Mouse (Mus musculus): ENCODE measurements around the gene Zfp704. TPM values are rescaled to one million over a fixed set of nuclear protein-coding genes. Genes with fewer than 3 reads are reported as not detected.

Zfp704 gene
- 8.1 and 9.2 TPM in 2 replicates for polyA plus RNA-seq (2014; fragmentation: Nextera tagmentation; extraction: Ambion mirVana)

DNA sequence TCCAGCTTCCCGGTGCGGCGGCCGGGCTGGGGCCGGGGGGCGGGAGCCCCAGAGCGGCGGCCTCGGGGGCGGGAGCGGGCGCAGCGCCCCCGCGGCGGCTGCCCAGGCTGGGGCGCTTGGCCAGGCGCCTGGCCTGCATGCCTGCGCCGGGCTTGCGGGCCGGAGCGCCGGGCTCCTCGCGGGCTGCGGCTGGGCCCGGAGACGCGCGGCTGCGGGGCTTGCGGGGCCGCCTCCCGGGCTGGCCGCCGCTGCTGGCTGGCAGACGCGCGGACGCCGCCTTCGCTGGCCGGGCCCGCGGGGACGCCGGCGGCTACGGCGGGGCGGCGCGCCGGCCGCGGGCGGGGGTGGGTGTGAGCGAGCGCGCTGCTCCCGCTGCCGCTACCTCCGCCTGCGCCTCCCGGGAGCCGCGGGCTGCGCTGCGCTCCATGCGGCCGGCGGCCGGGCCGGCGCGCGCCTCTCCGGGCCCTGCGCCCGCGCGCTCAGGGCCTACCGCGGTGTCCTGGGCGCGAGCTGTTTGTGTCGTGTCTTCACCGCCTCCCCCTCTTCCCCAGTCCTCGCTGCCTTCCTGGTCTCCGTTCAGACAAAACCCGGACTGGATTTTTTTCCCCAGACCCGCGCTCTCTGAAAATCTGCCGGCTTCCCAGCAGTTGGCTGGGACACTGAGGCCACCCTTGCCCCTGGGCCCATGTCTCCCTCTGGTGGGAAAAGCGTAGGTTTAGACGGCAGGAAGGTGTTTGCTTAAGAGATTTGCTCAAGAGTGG lies at the start of gene Zfp704:
TSS of gene Zfp704 (minus strand) at position 505 of the 761 bp plus-strand sequence.
- H3K9me3 ChIP-seq (ENCODE audit: control insufficient read depth, low read length), result no peaks in the 10 kb centered on the region
- H3K4me3 ChIP-seq (ENCODE audit: control insufficient read depth in 1 of 2, insufficient read depth in 1 of 2, low read depth in 1 of 2, low read length in 2 of 2), result peak within 1 kb of the TSS; percentile 92 to 99
- H3K27ac ChIP-seq (replicated peaks in 1 of 2; ENCODE audit: control insufficient read depth in 1 of 2, insufficient read depth in 1 of 2, low read depth in 2 of 2, low read length in 2 of 2), result peak within 1 kb of the TSS; percentile 90 to 97
- H3K9ac ChIP-seq (ENCODE audit: low read length), result peak within 1 kb of the TSS; percentile 94
- H3K4me1 ChIP-seq (ENCODE audit: control insufficient read depth in 2 of 2, insufficient read depth in 2 of 2, low read length in 2 of 2), result peaks cover 4 to 21% of the 10 kb centered on the region in 2 experiments
- H3K36me3 ChIP-seq (ENCODE audit: control insufficient read depth, insufficient read depth, low read length), result no peaks in the 10 kb centered on the region
- H3K4me2 ChIP-seq (ENCODE audit: low read length), result peak within 1 kb of the TSS; percentile 69
- no peaks in the 10 kb centered on the region for H3K27me3 ChIP-seq (ENCODE audit: control insufficient read depth, insufficient read depth, low read length)
- WGBS, result under 1% methylated on average over 75 of the region's 97 CpGs
- ATAC-seq (ENCODE audit: insufficient number of reproducible peaks, insufficient read depth, low FRiP score, low read depth), result peak; percentile 88

DNA sequence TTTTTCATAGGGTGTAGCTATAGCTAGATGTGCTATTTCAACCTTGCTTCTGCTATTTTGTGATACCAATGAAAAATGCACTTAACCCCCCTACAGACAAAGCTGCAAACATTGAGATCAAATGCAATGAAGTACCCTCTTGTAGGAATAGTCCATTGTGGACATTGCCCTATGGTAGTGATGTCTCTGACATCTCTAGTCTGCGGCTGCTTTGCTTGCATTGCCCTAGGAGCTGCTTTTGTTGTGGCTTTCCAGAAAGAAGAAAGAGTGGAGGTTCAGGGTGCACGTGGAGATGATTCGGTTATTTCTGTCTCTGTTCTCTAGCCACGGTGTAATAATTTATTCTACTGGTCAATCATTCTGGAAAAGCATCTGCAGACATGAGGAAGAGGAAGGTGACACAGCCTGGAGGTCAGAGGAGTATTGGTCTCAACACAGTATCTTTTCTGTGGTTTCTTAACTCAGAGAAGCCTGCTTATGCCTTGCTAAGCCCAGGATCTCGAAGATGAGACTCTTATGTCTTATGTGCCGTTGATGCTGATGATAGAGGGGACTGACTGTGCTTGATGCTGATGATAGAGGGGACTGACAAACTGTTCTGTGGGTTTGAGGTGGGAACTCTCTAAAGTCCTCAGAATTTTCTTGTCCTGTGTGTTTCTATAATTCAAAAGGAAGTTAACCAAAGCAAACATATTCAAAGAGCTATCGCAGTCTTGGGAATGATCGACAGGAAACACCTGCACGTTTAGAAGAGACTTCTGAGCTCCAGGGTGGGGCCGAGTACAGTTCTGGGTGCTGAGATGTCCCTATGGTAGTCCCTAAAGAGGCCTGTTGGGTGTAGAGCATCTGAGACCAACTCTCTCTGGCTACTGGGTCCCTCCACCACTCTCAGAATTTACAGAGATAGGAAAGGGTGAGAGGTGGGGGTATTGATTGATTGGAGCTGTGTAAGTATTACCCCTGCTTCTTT lies 23.4 kb upstream of the Zfp704 start:
- H3K27me3 ChIP-seq (ENCODE audit: control insufficient read depth, insufficient read depth, low read length), result no peaks in the 10 kb centered on the region; the same call in 1 of the 2 replicates
- no peak overlapping the region for H3K4me2 ChIP-seq (ENCODE audit: low read length)
- no peaks in the 10 kb centered on the region for H3K36me3 ChIP-seq (ENCODE audit: control insufficient read depth, insufficient read depth, low read length)
- H3K27ac ChIP-seq (replicated peaks in 1 of 2; ENCODE audit: control insufficient read depth in 1 of 2, insufficient read depth in 1 of 2, low read depth in 2 of 2, low read length in 2 of 2), result no peak overlapping the region
- ATAC-seq (ENCODE audit: insufficient number of reproducible peaks, insufficient read depth, low FRiP score, low read depth), result no peak
- H3K4me3 ChIP-seq (ENCODE audit: control insufficient read depth in 1 of 2, insufficient read depth in 1 of 2, low read depth in 1 of 2, low read length in 2 of 2), result no peak overlapping the region
- H3K9me3 ChIP-seq (ENCODE audit: control insufficient read depth, low read length), result no peaks in the 10 kb centered on the region
- H3K9ac ChIP-seq (ENCODE audit: low read length), result no peak overlapping the region
- WGBS, result 78% methylated on average over 10 of the region's 10 CpGs
- H3K4me1 ChIP-seq (ENCODE audit: control insufficient read depth in 2 of 2, insufficient read depth in 2 of 2, low read length in 2 of 2), result peaks cover 2 to 5% of the 10 kb centered on the region in 2 experiments; a peak in 2 of 4 replicates

DNA sequence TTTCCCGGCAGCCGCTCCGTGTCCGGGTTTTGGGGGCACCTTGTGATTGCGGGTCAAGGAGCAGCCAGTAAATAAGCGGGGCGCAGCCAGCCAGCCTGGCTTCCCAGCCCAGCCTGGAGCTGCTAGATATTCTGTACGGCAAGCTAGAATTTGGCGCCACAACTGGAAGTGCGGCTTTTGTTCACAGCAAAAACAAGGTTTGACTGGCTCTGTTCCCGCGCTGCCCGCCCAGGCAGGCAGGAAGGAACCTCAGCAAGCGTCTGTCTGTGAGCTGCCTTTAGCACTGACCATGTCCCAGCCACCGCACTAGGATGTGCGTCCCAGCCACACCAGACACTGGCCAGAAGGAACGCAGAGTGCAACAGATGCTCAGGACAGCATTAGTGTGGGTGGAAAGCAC lies 20.1 kb upstream of the Zfp704 start:
- Histone ChIP-seq H3K4me3 (ENCODE audit: control insufficient read depth in 1 of 2, insufficient read depth in 1 of 2, low read depth in 1 of 2, low read length in 2 of 2) (peak overlapping the region; percentile 28 to 30), H3K9me3 (ENCODE audit: control insufficient read depth, low read length) (no peaks in the 10 kb centered on the region), H3K4me2 (ENCODE audit: low read length) (peak overlapping the region; percentile 69), H3K9ac (ENCODE audit: low read length) (peak overlapping the region; percentile 66), H3K4me1 (ENCODE audit: control insufficient read depth in 2 of 2, insufficient read depth in 2 of 2, low read length in 2 of 2) (peaks cover 2 to 5% of the 10 kb centered on the region in 2 experiments; a peak in 2 of 4 replicates), H3K27ac (replicated peaks in 1 of 2; ENCODE audit: control insufficient read depth in 1 of 2, insufficient read depth in 1 of 2, low read depth in 2 of 2, low read length in 2 of 2) (no peak overlapping the region), H3K36me3 (ENCODE audit: control insufficient read depth, insufficient read depth, low read length) (no peaks in the 10 kb centered on the region), H3K27me3 (ENCODE audit: control insufficient read depth, insufficient read depth, low read length) (no peaks in the 10 kb centered on the region; the same call in none of the 2 replicates)
- ATAC-seq (ENCODE audit: insufficient number of reproducible peaks, insufficient read depth, low FRiP score, low read depth), result no peak
- WGBS, result 12% methylated on average over 17 of the region's 17 CpGs

DNA sequence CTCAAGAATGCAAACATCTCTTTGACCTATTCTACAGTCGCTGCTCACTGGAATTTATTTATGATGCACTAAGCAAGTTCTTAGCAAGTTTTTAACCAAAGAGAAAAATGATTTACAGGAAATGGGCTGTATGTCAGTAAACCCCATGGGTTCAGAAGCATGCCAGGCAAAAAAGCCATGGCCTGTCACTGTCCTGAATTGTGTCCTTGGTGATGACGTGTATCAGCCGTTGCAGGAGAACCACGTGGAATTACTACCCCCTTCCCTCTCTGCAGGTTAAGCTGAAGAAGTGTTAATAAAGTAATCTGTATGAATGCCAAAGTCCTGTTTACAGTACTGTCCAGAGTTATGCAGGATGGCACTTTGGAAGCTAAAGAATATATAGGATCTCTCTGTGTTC lies 18.2 kb upstream of the Zfp704 start:
- ATAC-seq (ENCODE audit: insufficient number of reproducible peaks, insufficient read depth, low FRiP score, low read depth), result no peak
- Histone ChIP-seq H3K4me3 (ENCODE audit: control insufficient read depth in 1 of 2, insufficient read depth in 1 of 2, low read depth in 1 of 2, low read length in 2 of 2) (no peak overlapping the region), H3K9me3 (ENCODE audit: control insufficient read depth, low read length) (no peaks in the 10 kb centered on the region), H3K4me1 (ENCODE audit: control insufficient read depth in 2 of 2, insufficient read depth in 2 of 2, low read length in 2 of 2) (peaks cover 2 to 5% of the 10 kb centered on the region in 2 experiments; a peak in 2 of 4 replicates), H3K27ac (replicated peaks in 1 of 2; ENCODE audit: control insufficient read depth in 1 of 2, insufficient read depth in 1 of 2, low read depth in 2 of 2, low read length in 2 of 2) (no peak overlapping the region), H3K9ac (ENCODE audit: low read length) (no peak overlapping the region), H3K4me2 (ENCODE audit: low read length) (no peak overlapping the region), H3K36me3 (ENCODE audit: control insufficient read depth, insufficient read depth, low read length) (no peaks in the 10 kb centered on the region), H3K27me3 (ENCODE audit: control insufficient read depth, insufficient read depth, low read length) (no peaks in the 10 kb centered on the region; the same call in none of the 2 replicates)
- WGBS, result 43% methylated on average over 4 of the region's 4 CpGs

DNA sequence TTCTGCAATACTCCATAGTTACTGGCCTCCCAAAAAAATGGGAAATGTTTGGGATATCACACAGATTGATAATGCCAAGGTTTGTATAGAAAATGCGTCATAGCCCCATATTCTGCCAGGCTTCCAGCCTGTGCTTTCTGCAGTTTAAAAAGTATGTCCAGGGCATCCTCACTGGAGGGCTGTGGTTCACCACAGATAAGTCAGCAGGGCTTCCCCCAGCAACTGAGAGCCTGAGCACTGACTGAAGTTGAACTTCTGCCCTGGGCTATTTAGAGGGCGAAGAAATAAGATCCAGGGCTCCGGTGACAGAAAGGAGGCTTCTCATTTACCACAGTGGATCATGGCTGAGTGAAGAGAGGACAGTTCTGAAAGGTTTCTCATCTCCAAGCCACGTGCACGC lies 16.3 kb upstream of the Zfp704 start:
- peaks cover 2 to 5% of the 10 kb centered on the region in 2 experiments; a peak in 2 of 4 replicates for H3K4me1 ChIP-seq (ENCODE audit: control insufficient read depth in 2 of 2, insufficient read depth in 2 of 2, low read length in 2 of 2)
- 58% methylated on average over 5 of the region's 5 CpGs for WGBS
- no peak overlapping the region for H3K9ac ChIP-seq (ENCODE audit: low read length)
- H3K4me3 ChIP-seq (ENCODE audit: control insufficient read depth in 1 of 2, insufficient read depth in 1 of 2, low read depth in 1 of 2, low read length in 2 of 2), result no peak overlapping the region
- H3K36me3 ChIP-seq (ENCODE audit: control insufficient read depth, insufficient read depth, low read length), result no peaks in the 10 kb centered on the region
- H3K9me3 ChIP-seq (ENCODE audit: control insufficient read depth, low read length), result 0 out of 2 replicates have a peak, but pooled peaks cover 2% of the 10 kb centered on the region
- no peak for ATAC-seq (ENCODE audit: insufficient number of reproducible peaks, insufficient read depth, low FRiP score, low read depth)
- no peak overlapping the region for H3K4me2 ChIP-seq (ENCODE audit: low read length)
- no peaks in the 10 kb centered on the region; the same call in none of the 2 replicates for H3K27me3 ChIP-seq (ENCODE audit: control insufficient read depth, insufficient read depth, low read length)
- H3K27ac ChIP-seq (replicated peaks in 1 of 2; ENCODE audit: control insufficient read depth in 1 of 2, insufficient read depth in 1 of 2, low read depth in 2 of 2, low read length in 2 of 2), result no peak overlapping the region

DNA sequence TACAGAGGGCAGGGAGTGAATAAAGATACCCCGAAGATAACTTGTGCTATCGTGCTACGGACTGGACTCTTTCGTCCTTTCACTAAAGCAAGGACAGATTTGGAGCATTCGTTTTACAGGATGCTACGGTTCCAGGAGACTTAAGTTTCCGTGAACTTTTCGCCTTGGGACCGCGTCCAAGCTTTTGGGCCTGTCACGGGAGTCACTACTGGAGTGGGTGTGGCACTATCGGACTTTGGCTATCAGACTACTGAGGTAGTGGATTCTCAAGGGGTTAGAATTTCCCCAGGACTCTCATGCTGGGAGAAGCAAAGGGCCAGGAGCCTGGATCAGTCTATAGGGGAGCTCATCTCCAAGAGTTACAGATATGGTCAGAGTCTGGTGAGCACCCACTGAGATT lies 10.7 kb upstream of the Zfp704 start:
- Histone ChIP-seq H3K4me1 (ENCODE audit: control insufficient read depth in 2 of 2, insufficient read depth in 2 of 2, low read length in 2 of 2) (no peaks in the 10 kb centered on the region; a peak in 1 of 4 replicates), H3K9me3 (ENCODE audit: control insufficient read depth, low read length) (0 out of 2 replicates have a peak, but pooled peaks cover 2% of the 10 kb centered on the region), H3K27me3 (ENCODE audit: control insufficient read depth, insufficient read depth, low read length) (no peaks in the 10 kb centered on the region; the same call in 1 of the 2 replicates), H3K27ac (replicated peaks in 1 of 2; ENCODE audit: control insufficient read depth in 1 of 2, insufficient read depth in 1 of 2, low read depth in 2 of 2, low read length in 2 of 2) (no peak overlapping the region), H3K4me2 (ENCODE audit: low read length) (no peak overlapping the region), H3K4me3 (ENCODE audit: control insufficient read depth in 1 of 2, insufficient read depth in 1 of 2, low read depth in 1 of 2, low read length in 2 of 2) (no peak overlapping the region), H3K36me3 (ENCODE audit: control insufficient read depth, insufficient read depth, low read length) (no peaks in the 10 kb centered on the region), H3K9ac (ENCODE audit: low read length) (no peak overlapping the region)
- no peak for ATAC-seq (ENCODE audit: insufficient number of reproducible peaks, insufficient read depth, low FRiP score, low read depth)
- 82% methylated on average over 12 of the region's 12 CpGs for WGBS

DNA sequence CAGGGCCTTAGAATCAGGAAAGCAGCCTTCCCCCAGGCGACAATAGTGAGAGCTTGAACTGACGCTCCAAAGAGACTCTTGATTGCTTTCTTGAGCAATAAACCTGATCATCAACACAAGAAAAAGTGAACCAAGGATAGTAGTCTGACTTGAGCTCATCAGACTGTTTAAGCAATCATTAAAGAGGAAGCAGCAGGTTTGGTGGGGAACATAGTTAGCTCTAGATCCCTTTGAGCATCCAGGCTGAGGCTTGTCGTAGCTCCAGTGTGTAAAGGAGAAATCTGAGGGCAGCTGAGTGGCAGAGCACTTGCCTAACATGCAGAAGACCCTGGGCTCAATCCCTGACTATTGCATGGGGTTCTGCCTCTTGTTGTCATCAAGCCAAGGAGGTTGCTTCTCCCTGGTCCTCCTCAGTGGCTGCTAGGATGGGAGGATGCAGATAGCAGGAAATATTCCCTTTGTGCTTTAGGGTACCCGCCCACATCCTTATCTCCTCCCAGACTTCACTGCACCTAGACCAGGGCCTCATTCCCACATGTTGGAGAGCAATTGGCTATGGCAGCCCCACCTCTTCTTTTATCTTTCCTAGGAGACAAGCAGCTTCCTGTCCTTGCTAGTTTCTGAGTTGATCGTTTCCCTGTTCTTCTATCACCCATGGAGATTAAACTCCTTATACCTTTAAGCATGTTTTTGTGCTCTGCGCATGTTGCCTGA lies 9.8 kb upstream of the Zfp704 start:
- WGBS, result 58% methylated on average over 6 of the region's 6 CpGs
- H3K27ac ChIP-seq (replicated peaks in 1 of 2; ENCODE audit: control insufficient read depth in 1 of 2, insufficient read depth in 1 of 2, low read depth in 2 of 2, low read length in 2 of 2), result no peak overlapping the region
- H3K4me1 ChIP-seq (ENCODE audit: control insufficient read depth in 2 of 2, insufficient read depth in 2 of 2, low read length in 2 of 2), result no peaks in the 10 kb centered on the region; a peak in 1 of 4 replicates
- H3K4me2 ChIP-seq (ENCODE audit: low read length), result no peak overlapping the region
- no peak overlapping the region for H3K9ac ChIP-seq (ENCODE audit: low read length)
- H3K27me3 ChIP-seq (ENCODE audit: control insufficient read depth, insufficient read depth, low read length), result no peaks in the 10 kb centered on the region
- no peak for ATAC-seq (ENCODE audit: insufficient number of reproducible peaks, insufficient read depth, low FRiP score, low read depth)
- no peaks in the 10 kb centered on the region for H3K36me3 ChIP-seq (ENCODE audit: control insufficient read depth, insufficient read depth, low read length)
- no peak overlapping the region for H3K4me3 ChIP-seq (ENCODE audit: control insufficient read depth in 1 of 2, insufficient read depth in 1 of 2, low read depth in 1 of 2, low read length in 2 of 2)
- 0 out of 2 replicates have a peak, but pooled peaks cover 2% of the 10 kb centered on the region for H3K9me3 ChIP-seq (ENCODE audit: control insufficient read depth, low read length)

Measured in heart, embryonic 14.5 days (tissue).